Mouse (Mus musculus): ENCODE measurements at regions not wholly inside any gene's neighbourhood (a gene's known extent, or its start where the extent isn't known, plus 50 kb on each side); places are given as distances from the start of the nearest gene placed in this dataset.

- DNase-seq (ENCODE audit: low read depth): no peak
Observed at GRCm38 (mm10) chr7:136104021-136104420, 387.9 kb upstream of the Mki67 start.

- no peak for DNase-seq (ENCODE audit: low read depth)
Observed at GRCm38 (mm10) chr7:136112163-136112562, 396.0 kb upstream of the Mki67 start.

- no peak for DNase-seq (ENCODE audit: low read depth)
Observed at GRCm38 (mm10) chr7:136120930-136121329, 404.8 kb upstream of the Mki67 start.

- DNase-seq (ENCODE audit: low read depth): no peak
Observed at GRCm38 (mm10) chr7:136121406-136121805, 405.2 kb upstream of the Mki67 start.

DNA sequence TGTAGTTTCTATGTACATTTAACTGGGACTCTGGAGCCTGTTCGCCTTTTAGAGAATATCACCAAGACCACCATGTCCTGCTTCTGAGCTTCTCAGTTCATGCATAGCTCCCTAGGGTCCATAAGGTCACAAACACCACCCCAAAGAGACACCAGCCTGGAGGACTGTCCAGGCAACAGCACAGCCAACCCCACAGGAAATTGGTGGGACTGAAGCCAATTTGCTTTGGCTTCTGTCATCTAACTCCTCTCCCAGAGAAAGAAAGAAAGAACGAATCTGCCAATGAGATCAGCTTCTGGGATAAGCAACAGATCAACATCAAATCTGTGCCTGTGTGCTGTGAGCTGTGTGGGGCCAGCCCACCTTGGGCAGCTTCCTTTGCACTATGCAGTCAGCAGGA is 408.6 kb upstream of the Mki67 start:
- no peak for DNase-seq (ENCODE audit: low read depth)

- no peak for DNase-seq (ENCODE audit: low read depth)
Observed at GRCm38 (mm10) chr7:136126393-136126792, 410.2 kb upstream of the Mki67 start.

DNA sequence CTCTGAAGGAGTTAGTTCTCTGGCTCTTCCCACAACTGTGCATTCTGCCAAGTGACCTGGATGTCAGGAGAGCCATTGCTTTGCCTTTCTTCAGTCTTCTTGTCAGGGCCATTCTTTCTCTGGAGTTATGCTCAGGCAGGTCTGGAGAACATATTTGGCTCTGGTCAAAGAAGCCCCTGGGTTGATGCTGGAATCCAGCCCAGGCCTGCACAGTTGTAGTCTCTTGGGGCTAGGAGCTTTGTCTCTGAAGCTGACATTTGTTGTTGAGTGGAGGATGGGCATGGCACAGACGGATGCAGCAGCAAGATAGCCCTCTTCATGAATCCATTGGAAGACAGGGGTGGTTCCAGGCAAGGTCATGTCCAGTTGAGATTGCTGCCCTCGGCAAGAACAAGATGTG is 411.4 kb upstream of the Mki67 start:
- DNase-seq (ENCODE audit: low read depth): no peak

DNA sequence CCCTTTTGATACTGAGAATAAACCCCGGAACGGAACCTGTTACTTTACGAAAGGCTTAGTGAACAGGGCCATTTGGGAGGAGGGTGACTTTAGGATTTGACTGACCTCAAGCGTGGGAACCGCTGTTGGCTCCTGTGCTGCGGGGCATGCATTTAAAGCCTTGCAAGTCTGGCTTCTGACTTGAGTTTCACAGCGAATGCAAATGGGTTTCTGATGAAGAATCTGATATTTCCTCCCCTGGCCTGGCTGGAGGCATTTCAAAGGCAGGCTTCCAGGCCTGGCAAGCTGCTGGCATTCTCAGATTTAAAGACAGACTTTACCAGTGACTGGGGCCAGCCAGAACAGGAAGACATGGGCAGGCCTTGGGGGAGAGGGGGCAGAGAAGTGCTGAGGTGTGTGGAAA is 413.6 kb upstream of the Mki67 start:
- no peak for DNase-seq (ENCODE audit: low read depth)

DNA sequence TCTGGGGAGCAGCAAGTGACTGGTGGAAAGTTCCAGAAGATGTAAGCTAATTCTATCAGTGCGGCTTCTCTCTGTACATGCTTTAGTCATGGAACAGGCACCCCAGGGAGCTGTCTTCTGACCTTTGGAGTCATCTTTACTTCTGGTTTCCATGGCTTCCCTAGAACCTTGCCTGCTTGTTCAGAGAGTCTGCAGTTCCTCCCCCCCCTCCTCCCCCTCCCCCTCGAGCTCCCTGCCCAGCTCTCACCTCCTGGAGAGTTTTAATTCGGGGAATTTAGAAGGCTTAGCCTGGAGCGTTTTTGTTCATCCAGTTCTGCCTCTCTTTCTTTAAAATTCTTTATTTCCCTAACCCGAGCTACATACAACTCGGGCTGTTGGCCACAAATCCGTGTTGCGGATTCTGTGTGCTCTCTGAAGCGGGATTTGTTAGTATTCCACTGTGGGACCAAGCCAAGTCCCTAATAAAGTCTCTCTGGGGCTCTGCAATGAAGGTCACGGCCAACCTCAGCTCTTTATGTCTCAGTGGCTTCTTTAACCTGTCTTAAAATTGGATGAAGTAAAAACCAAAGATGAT is 414.6 kb upstream of the Mki67 start:
- DNase-seq (ENCODE audit: low read depth): no peak

DNA sequence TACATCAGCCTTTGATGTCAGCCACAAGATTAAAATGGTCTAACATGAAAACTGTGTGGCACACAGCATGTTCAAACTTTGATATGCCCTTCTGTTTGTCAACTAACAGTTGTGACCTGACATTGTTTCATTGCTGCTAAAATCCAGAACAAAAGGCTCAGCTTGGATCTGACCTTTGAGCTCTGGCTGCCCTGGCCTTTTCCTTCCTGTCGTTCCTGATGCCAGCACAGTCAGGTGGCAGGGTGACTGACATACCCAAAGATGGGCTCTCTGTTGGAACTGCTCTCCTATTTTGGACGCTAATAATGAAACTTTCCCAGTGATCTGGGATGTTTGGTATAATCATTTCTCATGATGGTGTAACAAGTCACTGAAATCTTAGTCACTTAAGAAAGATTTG is 416.8 kb upstream of the Mki67 start:
- DNase-seq (ENCODE audit: low read depth): no peak

GRCm38 (mm10) chr7:136136666-136137065 is 420.5 kb upstream of the Mki67 start:
- no peak for DNase-seq (ENCODE audit: low read depth)

- DNase-seq (ENCODE audit: low read depth): no peak
Observed at GRCm38 (mm10) chr7:136137341-136137740, 421.2 kb upstream of the Mki67 start.

DNA sequence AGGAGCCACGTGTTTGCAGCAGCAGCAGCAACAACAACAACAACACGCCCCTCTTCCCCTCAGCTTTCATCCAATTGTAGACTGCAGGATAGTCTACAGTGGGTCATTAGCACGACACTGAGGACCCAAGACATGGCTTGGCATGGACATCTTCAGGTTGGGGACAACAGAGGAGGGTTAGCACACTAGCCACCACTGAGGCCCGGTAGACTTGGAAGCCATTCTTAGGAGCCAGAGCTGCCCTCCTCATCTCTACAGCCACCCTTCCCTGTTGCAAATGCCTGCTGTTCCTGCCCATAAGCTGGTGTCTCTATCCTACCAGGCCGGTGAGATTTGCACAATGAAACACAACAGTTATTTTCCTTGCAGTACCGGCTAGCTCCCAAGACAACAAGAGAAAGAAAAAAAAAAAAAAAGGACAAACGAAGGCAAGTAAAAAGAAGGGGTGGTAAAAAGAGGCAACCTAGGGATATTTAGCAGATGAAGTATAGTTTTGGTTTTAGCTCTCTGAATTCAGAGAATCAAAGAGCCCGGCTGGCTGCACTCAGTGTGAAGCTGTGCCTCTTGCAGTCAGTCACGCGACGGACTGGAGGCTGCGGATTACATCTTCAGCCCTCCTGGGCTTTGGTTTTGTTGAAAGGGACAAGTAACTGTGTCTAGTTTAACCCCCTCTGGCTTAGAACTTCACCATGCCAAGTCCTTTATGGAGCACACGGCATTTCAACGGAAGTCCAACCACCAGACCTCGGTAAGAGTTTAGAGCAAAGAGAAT is 421.9 kb upstream of the Mki67 start:
- DNase-seq (ENCODE audit: low read depth): no peak

DNA sequence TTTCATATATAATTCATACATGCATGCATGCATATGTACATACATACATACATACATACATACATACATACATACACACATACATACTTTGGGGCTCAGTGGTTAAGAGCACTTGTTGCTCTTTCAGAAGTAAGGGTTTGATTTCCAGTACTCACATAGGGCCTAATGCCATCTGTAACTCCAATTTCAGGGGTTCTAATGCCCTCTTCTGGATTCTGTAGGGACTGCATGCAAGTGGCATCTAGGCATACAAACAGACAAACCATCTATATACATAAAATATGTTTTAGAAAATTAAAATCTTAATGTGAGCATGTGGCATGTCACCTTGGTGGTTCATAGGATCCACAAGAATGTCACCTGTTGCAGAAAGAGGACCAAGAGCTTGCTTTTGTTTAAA is 426.7 kb upstream of the Mki67 start:
- peak; percentile 1 for DNase-seq (ENCODE audit: low read depth)

DNA sequence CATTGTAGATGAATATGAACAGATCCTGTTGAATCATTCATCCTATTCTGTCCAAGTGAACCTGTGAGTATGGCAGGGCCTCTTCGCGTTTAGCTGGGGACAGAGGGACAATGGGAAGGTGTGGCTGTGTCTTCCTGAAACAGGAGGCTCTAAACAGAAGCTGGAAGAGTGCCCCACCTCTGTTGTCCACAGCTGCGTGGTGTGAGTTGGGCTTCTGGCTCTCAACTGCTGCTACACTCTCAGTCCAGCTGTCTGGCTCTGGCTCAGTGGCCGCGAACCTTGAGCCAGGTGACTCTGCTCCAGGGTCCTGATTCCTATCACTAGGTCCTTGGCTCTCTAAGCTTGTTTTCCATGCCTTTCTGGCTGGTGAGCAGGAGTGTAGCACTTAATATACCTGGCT is 434.0 kb upstream of the Mki67 start:
- DNase-seq (ENCODE audit: low read depth): no peak

GRCm38 (mm10) chr7:136151301-136151930 is 435.3 kb upstream of the Mki67 start:
- DNase-seq (ENCODE audit: low read depth): no peak

DNA sequence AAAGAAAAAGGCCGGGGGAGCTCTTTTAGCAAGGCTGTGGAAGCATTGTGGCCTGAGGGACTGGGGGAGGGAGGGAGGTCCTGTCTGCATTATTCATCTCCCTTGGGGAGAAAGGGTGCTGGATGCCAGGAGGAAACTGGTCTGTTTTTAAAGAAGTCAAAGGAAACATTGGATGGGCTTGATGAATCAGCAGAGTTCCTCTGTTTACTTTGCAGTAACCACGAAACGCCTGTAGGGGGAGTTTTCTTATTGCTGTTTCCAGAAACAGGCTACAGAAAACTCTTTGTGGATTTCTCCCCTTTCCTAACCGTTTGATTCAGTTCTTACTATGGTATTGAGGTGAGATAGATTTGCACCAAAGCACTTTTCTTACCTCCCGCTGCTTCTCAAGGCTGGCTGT is 436.3 kb upstream of the Mki67 start:
- DNase-seq (ENCODE audit: low read depth): no peak

GRCm38 (mm10) chr7:136153621-136154020 is 437.5 kb upstream of the Mki67 start:
- no peak for DNase-seq (ENCODE audit: low read depth)

DNA sequence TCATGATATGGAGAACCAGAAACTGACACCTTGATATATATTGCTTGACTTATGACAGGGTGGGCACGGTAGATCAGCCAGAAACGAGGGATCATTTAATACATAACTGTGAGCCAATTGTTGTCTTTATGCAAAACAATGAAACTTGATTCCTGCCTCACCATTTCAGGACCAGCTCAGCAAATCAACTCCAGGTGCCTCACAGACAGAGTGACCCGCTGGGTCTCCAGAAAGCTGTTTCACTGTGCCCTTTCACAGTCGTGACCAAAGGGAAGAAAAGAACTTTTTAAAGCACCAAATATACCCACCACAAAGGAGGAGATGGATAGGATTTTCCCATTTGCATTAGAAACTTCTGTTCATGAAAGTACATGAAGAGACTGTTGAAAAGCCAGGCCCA is 443.0 kb upstream of the Mki67 start:
- DNase-seq (ENCODE audit: low read depth): no peak

DNA sequence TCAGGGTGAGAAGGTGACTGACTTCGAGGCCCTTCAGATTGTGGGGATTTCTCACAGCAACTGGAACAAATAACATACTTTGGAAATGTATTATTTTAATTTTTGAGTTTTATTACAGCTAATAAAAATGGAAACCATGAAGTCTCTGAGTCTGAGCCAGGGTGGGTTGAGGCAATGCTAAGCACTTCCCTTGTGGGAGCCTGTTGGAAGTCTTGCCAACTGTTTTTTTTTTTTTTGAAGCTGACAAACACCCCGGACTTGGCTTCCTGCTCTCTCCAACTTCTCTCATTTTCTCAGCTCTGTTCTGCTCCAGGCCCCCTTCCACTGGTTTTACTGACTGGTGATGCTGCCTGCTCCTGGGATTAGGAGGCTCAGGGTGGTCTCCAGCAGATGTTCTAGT is 445.4 kb upstream of the Mki67 start:
- DNase-seq (ENCODE audit: low read depth): no peak

- DNase-seq (ENCODE audit: low read depth): no peak
Observed at GRCm38 (mm10) chr7:136164834-136165233, 448.7 kb upstream of the Mki67 start.

GRCm38 (mm10) chr7:136169261-136169660 is 453.1 kb upstream of the Mki67 start:
- DNase-seq (ENCODE audit: low read depth): no peak

GRCm38 (mm10) chr7:136176373-136176772 is 460.2 kb upstream of the Mki67 start:
- DNase-seq (ENCODE audit: low read depth): no peak

GRCm38 (mm10) chr7:136180996-136181395 is 464.8 kb upstream of the Mki67 start:
- DNase-seq (ENCODE audit: low read depth): no peak

Data from 416B (cell line).